In genomic region chrX:135975226-135975552, GRCm38 (mm10) we compare ENCODE assay signal across 9 mouse cellular contexts. TPM values are rescaled to one million over a fixed set of nuclear protein-coding genes. Genes with fewer than 3 reads are reported as not detected.
DNase-seq lines count a peak whose midpoint lies in the region; ATAC-seq lines count a peak whose summit lies in the region.
"Had no signal": no experiment of that assay in that cellular context is flagged by ENCODE, and none has a peak within 500 bp of the region (broad histone marks: within the 10 kb centered on the region; RNA-seq: fewer than 3 reads in every experiment).

No protein-coding gene starts in this region.

- no peak for ATAC-seq in intestine, embryonic 14.5 days (replicated peaks; ENCODE audit: low FRiP score, low TSS enrichment, low read depth)
- no peak for ATAC-seq in intestine, embryonic 15.5 days
- ATAC-seq in frontal cortex, adult (ENCODE audit: low TSS enrichment): peak; percentile 89
- ATAC-seq in hindbrain, embryonic 16.5 days: peak; percentile 91
- ATAC-seq in midbrain, embryonic 16.5 days: peak; percentile 90

- H3K4me2 ChIP-seq in intestine, embryonic 14.5 days (ENCODE audit: low read length): no peak overlapping the region
- no peak overlapping the region for H3K4me2 ChIP-seq in intestine, embryonic 15.5 days (replicated peaks)
- peak overlapping the region; percentile 47 for H3K4me2 ChIP-seq in hindbrain, embryonic 16.5 days (ENCODE audit: low read length)
- H3K4me2 ChIP-seq in midbrain, embryonic 16.5 days (ENCODE audit: low read length): peak overlapping the region; percentile 44
- H3K4me2 ChIP-seq: stomach, embryonic 15.5 days had no signal

- peak; percentile 91 for DNase-seq in intestine, embryonic 14.5 days (ENCODE audit: low spot score)
- DNase-seq in cerebellum, adult 11-12 months: peak; percentile 68
- peak; percentile 80 to 90 for DNase-seq in left cerebral cortex, postnatal 25 days (ENCODE audit: low spot score in 2 of 2)
- peak; percentile 10 to 43 for DNase-seq in spleen, postnatal 14 days (ENCODE audit: low spot score in 2 of 2)

- WGBS in intestine, embryonic 14.5 days: 23% methylated on average over 8 of the region's 8 CpGs
- 23% methylated on average over 8 of the region's 8 CpGs for WGBS in intestine, embryonic 15.5 days
- 19% methylated on average over 8 of the region's 8 CpGs for WGBS in hindbrain, embryonic 16.5 days
- WGBS in midbrain, embryonic 16.5 days: 23% methylated on average over 8 of the region's 8 CpGs

- H3K4me1 ChIP-seq in intestine, embryonic 14.5 days (replicated peaks; ENCODE audit: control insufficient read depth, insufficient read depth, low read length): no peaks in the 10 kb centered on the region
- no peaks in the 10 kb centered on the region for H3K4me1 ChIP-seq in intestine, embryonic 15.5 days (replicated peaks)
- no peaks in the 10 kb centered on the region for H3K4me1 ChIP-seq in hindbrain, embryonic 16.5 days (ENCODE audit: control insufficient read depth, insufficient read depth, low read depth, low read length)
- H3K4me1 ChIP-seq in midbrain, embryonic 16.5 days (ENCODE audit: control insufficient read depth, insufficient read depth, low read length): no peaks in the 10 kb centered on the region; the same call in 1 of the 2 replicates
- H3K4me1 ChIP-seq: stomach, embryonic 15.5 days had no signal

- H3K36me3 ChIP-seq in intestine, embryonic 14.5 days (ENCODE audit: control insufficient read depth, insufficient read depth, low read length): no peaks in the 10 kb centered on the region; the same call in 1 of the 2 replicates
- no peaks in the 10 kb centered on the region for H3K36me3 ChIP-seq in intestine, embryonic 15.5 days
- H3K36me3 ChIP-seq in hindbrain, embryonic 16.5 days (ENCODE audit: control insufficient read depth, insufficient read depth, low read length): no peaks in the 10 kb centered on the region
- H3K36me3 ChIP-seq in midbrain, embryonic 16.5 days (ENCODE audit: control insufficient read depth, insufficient read depth, low read length): no peaks in the 10 kb centered on the region
- H3K36me3 ChIP-seq: stomach, embryonic 15.5 days had no signal

- intact Hi-C loops in left cerebral cortex, postnatal 25 days (cut with DNase I): no loop called here

- no peaks in the 10 kb centered on the region for H3K9me3 ChIP-seq in intestine, embryonic 14.5 days (ENCODE audit: control insufficient read depth, low read length)
- no peaks in the 10 kb centered on the region for H3K9me3 ChIP-seq in intestine, embryonic 15.5 days
- no peaks in the 10 kb centered on the region for H3K9me3 ChIP-seq in hindbrain, embryonic 16.5 days (ENCODE audit: control insufficient read depth, low read length)
- no peaks in the 10 kb centered on the region for H3K9me3 ChIP-seq in midbrain, embryonic 16.5 days (replicated peaks; ENCODE audit: control insufficient read depth, low read length, poor library complexity, severe bottlenecking)
- H3K9me3 ChIP-seq: stomach, embryonic 15.5 days had no signal

- no peaks in the 10 kb centered on the region for H3K27me3 ChIP-seq in intestine, embryonic 14.5 days (replicated peaks; ENCODE audit: control insufficient read depth, insufficient read depth, low read length)
- no peaks in the 10 kb centered on the region for H3K27me3 ChIP-seq in intestine, embryonic 15.5 days (replicated peaks)
- H3K27me3 ChIP-seq in hindbrain, embryonic 16.5 days (replicated peaks; ENCODE audit: control insufficient read depth, insufficient read depth, low read length): no peaks in the 10 kb centered on the region
- H3K27me3 ChIP-seq in midbrain, embryonic 16.5 days (ENCODE audit: control insufficient read depth, insufficient read depth, low read depth, low read length): no peaks in the 10 kb centered on the region
- H3K27me3 ChIP-seq: stomach, embryonic 15.5 days had no signal

- no peak overlapping the region for H3K9ac ChIP-seq in intestine, embryonic 14.5 days (ENCODE audit: low read length)
- no peak overlapping the region for H3K9ac ChIP-seq in intestine, embryonic 15.5 days
- H3K9ac ChIP-seq in hindbrain, embryonic 16.5 days (ENCODE audit: low read depth, low read length): no peak overlapping the region
- peak overlapping the region; percentile 41; the same call in 1 of the 2 replicates for H3K9ac ChIP-seq in midbrain, embryonic 16.5 days (ENCODE audit: low read depth, low read length)
- H3K9ac ChIP-seq: stomach, embryonic 15.5 days had no signal

- no peak overlapping the region for H3K27ac ChIP-seq in intestine, embryonic 14.5 days (ENCODE audit: low read depth)
- H3K27ac ChIP-seq in intestine, embryonic 15.5 days: no peak overlapping the region
- H3K27ac ChIP-seq in hindbrain, embryonic 16.5 days (ENCODE audit: low read depth, low read length): no peak overlapping the region
- no peak overlapping the region for H3K27ac ChIP-seq in midbrain, embryonic 16.5 days (ENCODE audit: low read length)
- H3K27ac ChIP-seq: stomach, embryonic 15.5 days had no signal

- no peak overlapping the region for H3K4me3 ChIP-seq in intestine, embryonic 14.5 days (ENCODE audit: low read depth, low read length)
- no peak overlapping the region for H3K4me3 ChIP-seq in intestine, embryonic 15.5 days (replicated peaks)
- peak overlapping the region; percentile 17; the same call in 1 of the 2 replicates for H3K4me3 ChIP-seq in hindbrain, embryonic 16.5 days (ENCODE audit: low read length)
- no peak overlapping the region for H3K4me3 ChIP-seq in midbrain, embryonic 16.5 days (ENCODE audit: low read depth, low read length)
- H3K4me3 ChIP-seq: stomach, embryonic 15.5 days had no signal

RNA-seq across cellular contexts. Expression of gene Arxes2, which starts 18.4 kb away (rescaled TPM):
- polyA plus RNA-seq in intestine, embryonic 14.5 days (2014; fragmentation: Nextera tagmentation; extraction: Ambion mirVana): 85.0 and 86.0 TPM in 2 replicates
- polyA plus RNA-seq in intestine, embryonic 15.5 days (2015; fragmentation: Nextera tagmentation; extraction: Ambion mirVana): 73.9 and 86.6 TPM in 2 replicates
- polyA plus RNA-seq in hindbrain, embryonic 16.5 days (2015; fragmentation: Nextera tagmentation; extraction: Ambion mirVana): 271 and 305 TPM in 2 replicates
- 10 to 100 TPM; 66.2 to 75.0 TPM for total RNA-seq in left cerebral cortex, postnatal 25 days (2021)
- 355 and 370 TPM in 2 replicates for polyA plus RNA-seq in midbrain, embryonic 16.5 days (2015; fragmentation: Nextera tagmentation; extraction: Ambion mirVana)

RNA-seq across cellular contexts. Expression of gene Arxes1, which starts 58.0 kb away (rescaled TPM):
- polyA plus RNA-seq in intestine, embryonic 14.5 days (2014; fragmentation: Nextera tagmentation; extraction: Ambion mirVana): 35.9 and 40.5 TPM in 2 replicates
- polyA plus RNA-seq in intestine, embryonic 15.5 days (2015; fragmentation: Nextera tagmentation; extraction: Ambion mirVana): 26.7 and 32.3 TPM in 2 replicates
- 148 and 179 TPM in 2 replicates for polyA plus RNA-seq in hindbrain, embryonic 16.5 days (2015; fragmentation: Nextera tagmentation; extraction: Ambion mirVana)
- 10 to 100 TPM; 40.7 to 41.9 TPM for total RNA-seq in left cerebral cortex, postnatal 25 days (2021)
- polyA plus RNA-seq in midbrain, embryonic 16.5 days (2015; fragmentation: Nextera tagmentation; extraction: Ambion mirVana): 198 and 206 TPM in 2 replicates

Comparison
In these comparisons a context has a peak if more than half of its experiments do, and no peak if none do; other contexts are left out.
1. ATAC-seq: peak in frontal cortex, adult (single experiment), hindbrain, embryonic 16.5 days (single experiment) and midbrain, embryonic 16.5 days (single experiment); none in intestine, embryonic 14.5 days (single experiment) and intestine, embryonic 15.5 days (single experiment).
2. DNase-seq: peak in every context shown above with its lines; median percentile 91 in intestine, embryonic 14.5 days; 85 in left cerebral cortex, postnatal 25 days; 68 in cerebellum, adult 11-12 months; 26 in spleen, postnatal 14 days.
3. H3K4me2 ChIP-seq: peak in hindbrain, embryonic 16.5 days (single experiment) and midbrain, embryonic 16.5 days (single experiment); none in intestine, embryonic 14.5 days (single experiment) and intestine, embryonic 15.5 days (single experiment).